Mouse (Mus musculus) stomach, postnatal 0 days (tissue): Measurements from ENCODE around the gene Slc39a3.

Source experiments
- CTCF ChIP-seq: IDR thresholded peaks from 2 replicates; pipeline ENCODE4 v1.5.1; 2016; ENCODE audit warnings: antibody characterized with exemption, low read depth, mild to moderate bottlenecking, moderate library complexity
- EP300 ChIP-seq: optimal IDR thresholded peaks from 2 replicates; pipeline ENCODE3; 2016; ENCODE audit warnings: antibody characterized with exemption

DNA sequence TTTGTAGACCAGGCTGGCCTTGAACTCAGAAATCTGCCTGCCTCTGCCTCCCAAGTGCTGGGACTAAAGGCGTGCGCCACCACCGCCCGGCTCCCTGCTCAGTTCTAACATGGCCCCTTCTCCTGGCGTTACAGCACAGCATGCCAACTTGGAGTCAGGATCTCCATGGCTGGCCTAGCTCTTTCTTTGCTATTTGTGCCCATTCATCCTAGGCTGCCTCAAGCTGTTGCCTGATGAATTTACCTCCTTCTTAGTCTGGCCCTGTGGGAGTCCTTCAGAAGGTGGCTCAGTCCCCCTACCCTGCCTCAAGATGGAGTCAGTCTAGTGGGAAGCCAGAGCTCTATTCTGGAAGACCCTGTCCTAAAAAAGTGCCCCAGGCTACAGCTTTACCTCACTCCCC is 10.4 kb downstream of the Slc39a3 start:
- TF ChIP-seq CTCF (no peak), EP300 (no peak)
